Mouse (Mus musculus) lung, adult 2 months (tissue): ENCODE measurements around the gene Slc29a4. TPM values are rescaled to one million over a fixed set of nuclear protein-coding genes. Genes with fewer than 3 reads are reported as not detected.
A peak's percentile ranks its signal among the peaks of the same experiment; 100 is the strongest.

ENCODE experiments used
- DNase-seq: peaks from one replicate; pipeline ENCODE4 v3.0.0; 2022
- H3K4me1 ChIP-seq: fragments of 200-500 bp; 2 replicates; pipeline ENCODE4 v1.6.1; 2011; ENCODE audit warnings: low read length; ENCODE audit not compliant: control insufficient read depth, insufficient read depth
- H3K4me3 ChIP-seq: fragments of 200-500 bp; replicated peaks from 2 replicates; pipeline ENCODE3; 2011; ENCODE audit warnings: low read depth, mild to moderate bottlenecking, control low read depth, low read length; ENCODE audit errors: extremely low read depth
- CTCF ChIP-seq: fragments of 200-500 bp; IDR thresholded peaks from 2 replicates; pipeline ENCODE4 v1.5.1; 2011; ENCODE audit warnings: mild to moderate bottlenecking, low read length, control low read depth; ENCODE audit not compliant: insufficient read depth
- POLR2A ChIP-seq: fragments of 200-500 bp; IDR thresholded peaks from 2 replicates; pipeline ENCODE4 v1.6.1; 2011; ENCODE audit warnings: low read depth, mild to moderate bottlenecking, control low read depth, low read length, borderline replicate concordance; ENCODE audit errors: extremely low read depth
- WGBS: fragments of 180-500 bp; shearing (Covaris S2); methylation state at CpG from one replicate; pipeline ENCODE4 v1.1.7; 2018; 5-methylcytosine and 5-hydroxymethylcytosine counted together
- polyA plus RNA-seq: library from polyadenylated mRNA; depleted of rRNA; stranded (reverse); fragments of >200 nt; gene quantifications from 2 replicates; pipeline ENCODE4 v1.2.3, GENCODE M21; 2012

Slc29a4 gene
- polyA plus RNA-seq, 1 experiment, result 2.7 TPM

- no peak overlapping the region for H3K4me3 ChIP-seq
- no peaks in the 10 kb centered on the region for H3K4me1 ChIP-seq
- 40% methylated on average over 8 of the region's 8 CpGs for WGBS
- TF ChIP-seq CTCF (no peak), POLR2A (no peak)
- DNase-seq, result no peak
Measured at GRCm38 (mm10) chr5:142693738-142694430, 1.6 kb downstream of the Slc29a4 start.

- Histone ChIP-seq H3K4me1 (no peaks in the 10 kb centered on the region), H3K4me3 (no peak overlapping the region)
- 12% methylated on average over 12 of the region's 12 CpGs for WGBS
- no peak for TF ChIP-seq POLR2A
- TF ChIP-seq CTCF, result no peak
- no peak for DNase-seq
Measured at GRCm38 (mm10) chr5:142694627-142695340, 2.5 kb downstream of the Slc29a4 start.

- TF ChIP-seq CTCF (no peak), POLR2A (no peak)
- Histone ChIP-seq H3K4me1 (no peaks in the 10 kb centered on the region), H3K4me3 (no peak overlapping the region)
- WGBS, result 30% methylated on average over 6 of the region's 6 CpGs
- DNase-seq, result no peak
Measured at GRCm38 (mm10) chr5:142696258-142696657, 3.9 kb downstream of the Slc29a4 start.

GRCm38 (mm10) chr5:142696865-142697264 lies 4.6 kb downstream of the Slc29a4 start:
- 84% methylated on average over 6 of the region's 6 CpGs for WGBS
- DNase-seq, result no peak
- Histone ChIP-seq H3K4me3 (no peak overlapping the region), H3K4me1 (no peaks in the 10 kb centered on the region; the same call in 1 of the 2 replicates)
- no peak for TF ChIP-seq POLR2A
- TF ChIP-seq CTCF, result no peak

- DNase-seq, result no peak
- Histone ChIP-seq H3K4me3 (no peak overlapping the region), H3K4me1 (peaks cover 6% of the 10 kb centered on the region; the same call in 1 of the 2 replicates)
- 38% methylated on average over 2 of the region's 2 CpGs for WGBS
- no peak for TF ChIP-seq CTCF
- TF ChIP-seq POLR2A, result no peak
Measured at GRCm38 (mm10) chr5:142697742-142698141, 5.4 kb downstream of the Slc29a4 start.

- WGBS, result 9% methylated on average over 15 of the region's 15 CpGs
- no peak for DNase-seq
- Histone ChIP-seq H3K4me3 (no peak overlapping the region), H3K4me1 (peaks cover 6% of the 10 kb centered on the region; the same call in 1 of the 2 replicates)
- no peak for TF ChIP-seq CTCF
- no peak for TF ChIP-seq POLR2A
Measured at GRCm38 (mm10) chr5:142700842-142701589, 8.7 kb downstream of the Slc29a4 start.

- H3K4me1 ChIP-seq, result peaks cover 6% of the 10 kb centered on the region; the same call in 1 of the 2 replicates
- TF ChIP-seq CTCF (no peak), POLR2A (no peak)
- DNase-seq, result no peak
- 1% methylated on average over 55 of the region's 72 CpGs for WGBS
- H3K4me3 ChIP-seq, result peak overlapping the region; percentile 25
Measured at GRCm38 (mm10) chr5:142701651-142702510, 9.6 kb downstream of the Slc29a4 start.

GRCm38 (mm10) chr5:142702511-142703138 lies 10.3 kb downstream of the Slc29a4 start:
- DNase-seq, result no peak
- H3K4me1 ChIP-seq, result peaks cover 6% of the 10 kb centered on the region; the same call in 1 of the 2 replicates
- 10% methylated on average over 18 of the region's 18 CpGs for WGBS
- TF ChIP-seq CTCF (no peak), POLR2A (no peak)
- peak overlapping the region; percentile 25 for H3K4me3 ChIP-seq
